In genomic region chr1:186611371-186611770, GRCm38 (mm10) we compare ENCODE assay signal across 23 mouse cellular contexts.
"Had no signal": no experiment of that assay in that cellular context is flagged by ENCODE, and none has a peak within 500 bp of the region (broad histone marks: within the 10 kb centered on the region; RNA-seq: fewer than 3 reads in every experiment).

No protein-coding gene starts in this region.

- H3K4me1 ChIP-seq: liver, embryonic 12.5 days had no signal

- DNase-seq: gastrocnemius, postnatal 14 days; heart, adult 2 months; heart, postnatal 10 days; heart, postnatal 4 days; kidney, adult 18-20 months; kidney, adult 8-10 months; kidney, postnatal 10 days; kidney, postnatal 25 days; kidney, postnatal 4 days had no signal

- H3K4me2 ChIP-seq: heart, embryonic 11.5 days; hindbrain, embryonic 12.5 days; hindbrain, embryonic 14.5 days; intestine, embryonic 15.5 days; limb, embryonic 13.5 days; limb, embryonic 15.5 days; liver, embryonic 12.5 days had no signal

- H3K36me3 ChIP-seq: hindbrain, embryonic 10.5 days; hindbrain, embryonic 12.5 days; intestine, embryonic 15.5 days; limb, embryonic 13.5 days; limb, embryonic 15.5 days; liver, embryonic 12.5 days had no signal

- ATAC-seq: hindbrain, embryonic 16.5 days; inflammation-experienced regulatory T-cells, adult 6 months; intestine, embryonic 15.5 days; intestine, postnatal 0 days; liver, embryonic 12.5 days had no signal

- H3K27me3 ChIP-seq: hindbrain, embryonic 12.5 days; intestine, embryonic 15.5 days; limb, embryonic 13.5 days; limb, embryonic 15.5 days; liver, embryonic 12.5 days had no signal

- H3K9ac ChIP-seq: hindbrain, embryonic 12.5 days; hindbrain, embryonic 14.5 days; intestine, embryonic 15.5 days; limb, embryonic 13.5 days; limb, embryonic 15.5 days; liver, embryonic 12.5 days; liver, embryonic 14.5 days had no signal

- H3K4me3 ChIP-seq: heart, adult 2 months; hindbrain, embryonic 10.5 days; hindbrain, embryonic 12.5 days; intestine, embryonic 15.5 days; layer of hippocampus, adult 2 months; left cerebral cortex, adult 2 months; limb, embryonic 13.5 days; limb, embryonic 15.5 days; liver, embryonic 12.5 days had no signal

- H3K27ac ChIP-seq: heart, adult 2 months; hindbrain, embryonic 10.5 days; hindbrain, embryonic 12.5 days; hindbrain, embryonic 14.5 days; intestine, embryonic 15.5 days; layer of hippocampus, adult 2 months; left cerebral cortex, adult 2 months; limb, embryonic 13.5 days; limb, embryonic 15.5 days; liver, embryonic 12.5 days; liver, embryonic 14.5 days had no signal

- H3K9me3 ChIP-seq: hindbrain, embryonic 10.5 days; hindbrain, embryonic 12.5 days; intestine, embryonic 15.5 days; limb, embryonic 13.5 days; limb, embryonic 15.5 days; liver, embryonic 12.5 days had no signal
